Mouse (Mus musculus): ENCODE measurements around the gene Ntm.
A peak's percentile ranks its signal among the peaks of the same experiment; 100 is the strongest.

The Ntm gene

DNA sequence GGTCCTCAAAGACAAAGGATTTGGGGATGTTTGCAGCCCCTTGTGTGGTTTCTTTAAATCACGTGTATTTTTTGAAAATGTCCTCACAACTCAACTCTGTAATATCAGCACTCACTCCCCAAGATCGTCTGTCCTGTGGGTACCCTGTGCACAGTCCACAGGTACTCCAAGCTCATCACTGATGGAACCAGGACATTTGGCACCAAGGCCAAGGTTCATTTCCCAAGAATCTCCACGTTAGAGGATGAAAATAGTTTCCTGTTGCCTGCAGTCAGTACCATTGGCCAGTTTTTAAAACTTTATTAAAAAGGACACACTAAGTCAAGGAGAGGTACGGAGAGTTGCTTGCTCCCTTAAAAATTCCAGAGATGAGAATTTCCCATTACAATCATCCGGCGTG lies 552.7 kb downstream of the Ntm start:
- DNase-seq (ENCODE audit: low spot score): no peak

DNA sequence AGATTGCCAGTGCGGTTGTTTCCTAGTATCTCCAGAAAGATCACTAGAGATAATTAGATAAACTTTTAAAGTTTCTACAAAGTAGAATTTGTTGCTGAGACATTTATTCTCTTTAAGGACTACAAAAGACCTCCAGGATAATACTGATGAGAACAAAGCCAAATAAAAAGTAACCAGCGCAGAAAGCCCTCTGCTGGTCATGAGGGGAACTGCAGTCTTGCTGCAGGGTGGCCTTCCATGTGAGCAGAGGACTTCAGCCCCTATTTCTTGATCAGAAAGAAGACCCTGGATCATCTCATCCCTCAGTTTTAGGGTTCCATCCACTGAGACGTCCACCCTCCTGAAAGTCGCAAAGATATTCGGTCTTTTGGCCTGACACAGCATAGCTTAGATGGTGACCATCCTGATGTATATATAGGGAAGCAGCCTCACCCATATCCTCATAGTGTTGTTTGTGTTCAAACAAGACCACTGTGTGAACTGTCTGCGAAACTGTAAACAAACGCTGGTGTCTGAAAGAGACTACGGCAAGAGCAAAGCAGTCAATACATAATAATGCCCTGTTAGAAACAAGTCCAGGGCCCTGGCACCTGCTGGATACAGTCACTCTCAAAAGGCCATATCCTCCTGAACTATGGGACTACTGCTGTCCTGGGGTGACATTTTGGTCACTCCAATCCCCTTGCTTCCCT lies 553.6 kb downstream of the Ntm start:
- DNase-seq (ENCODE audit: low spot score): peak; percentile 46

DNA sequence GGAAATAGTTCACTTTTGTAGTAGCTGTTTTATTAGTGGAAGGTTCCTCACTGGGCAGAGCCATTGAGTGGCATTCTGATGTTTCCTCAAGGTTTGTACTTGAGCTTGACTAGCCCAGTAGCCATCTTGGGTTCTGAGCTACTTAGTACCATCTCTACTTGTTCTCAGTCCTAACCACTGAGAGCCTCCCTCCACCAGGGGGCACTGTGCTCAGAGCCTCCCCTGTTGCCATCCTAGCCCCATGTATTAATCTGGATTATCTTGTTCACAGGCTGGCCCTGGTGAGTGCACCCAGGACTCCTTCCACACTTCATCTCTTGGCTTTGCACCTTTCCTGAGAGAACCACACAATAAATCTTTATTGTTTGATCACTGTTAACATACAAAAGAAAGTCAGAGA lies 555.0 kb downstream of the Ntm start:
- no peak for DNase-seq (ENCODE audit: low spot score)

DNA sequence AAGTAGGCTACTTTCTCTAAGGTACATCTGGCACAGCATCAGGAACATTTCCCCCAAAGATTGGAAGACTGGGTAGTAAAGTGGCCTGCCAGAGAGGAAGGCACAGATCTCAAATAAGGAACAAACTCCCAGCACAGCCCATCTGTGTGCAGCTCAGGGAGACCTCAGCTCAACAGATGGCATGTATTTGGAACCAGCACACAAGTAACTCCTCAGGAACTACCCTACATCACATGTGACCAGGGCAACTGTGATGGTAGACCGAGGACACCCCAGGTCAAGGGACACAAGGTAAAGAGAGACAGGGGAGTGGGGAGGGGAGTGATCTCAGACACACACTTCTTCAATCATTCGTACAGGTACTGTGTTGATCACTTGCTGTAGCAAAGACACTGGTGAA lies 556.0 kb downstream of the Ntm start:
- DNase-seq (ENCODE audit: low spot score): no peak

DNA sequence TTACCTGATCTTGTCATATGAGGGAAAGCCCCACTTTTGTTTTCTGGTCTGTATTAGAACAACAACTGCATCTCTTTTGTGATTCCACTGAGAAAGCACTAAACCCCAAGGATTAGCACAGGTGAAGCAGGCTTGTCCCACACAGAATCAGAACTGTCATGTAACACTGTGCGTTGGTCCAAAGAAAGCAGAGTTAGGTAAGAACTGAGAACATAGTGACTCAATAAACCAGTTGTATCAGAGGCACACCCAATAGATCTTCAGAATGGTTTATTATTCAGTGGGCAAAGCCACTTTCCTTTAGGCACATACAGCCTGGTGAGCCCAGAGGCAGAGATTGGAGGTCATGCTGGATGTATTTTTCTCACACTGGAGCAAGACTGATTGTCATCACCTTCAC lies 556.9 kb downstream of the Ntm start:
- DNase-seq (ENCODE audit: low spot score): no peak

DNA sequence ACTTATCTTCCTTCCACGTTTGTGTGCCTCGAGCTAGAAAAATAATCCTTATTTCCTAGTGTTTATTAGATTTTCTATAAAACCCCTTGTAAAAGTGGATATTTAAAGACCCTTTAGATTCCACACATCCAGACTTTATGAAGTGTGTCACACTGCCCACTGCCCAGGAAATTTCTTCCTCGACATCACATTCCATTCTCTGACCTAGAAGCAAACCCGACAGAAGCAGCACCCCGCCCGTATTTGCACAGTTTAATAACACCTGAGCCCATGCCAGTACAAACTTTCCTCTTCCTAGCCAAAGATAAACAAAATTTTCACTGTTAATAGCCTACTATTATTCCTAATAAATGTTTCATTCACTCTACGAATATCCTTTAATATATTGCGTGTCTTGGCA lies 562.8 kb downstream of the Ntm start:
- DNase-seq (ENCODE audit: low spot score): no peak

DNA sequence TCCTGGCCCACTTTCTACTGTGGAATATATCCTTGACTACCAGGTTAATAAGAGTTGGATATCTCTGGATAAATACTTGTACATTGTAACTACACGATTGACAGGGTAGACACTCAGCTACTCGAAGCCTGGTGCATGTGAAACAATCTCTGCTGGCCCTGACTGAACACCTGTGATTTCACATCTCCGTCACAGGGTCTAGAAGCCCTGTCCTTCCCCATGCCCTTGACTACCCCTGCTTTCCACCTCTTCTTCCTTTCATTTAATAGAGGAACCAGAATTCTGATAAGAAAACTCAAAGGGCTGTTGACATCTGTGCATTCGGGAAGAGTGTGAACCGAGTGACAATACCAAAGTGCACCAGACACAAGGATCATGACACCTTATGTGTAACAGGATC lies 566.8 kb downstream of the Ntm start:
- DNase-seq (ENCODE audit: low spot score): no peak

DNA sequence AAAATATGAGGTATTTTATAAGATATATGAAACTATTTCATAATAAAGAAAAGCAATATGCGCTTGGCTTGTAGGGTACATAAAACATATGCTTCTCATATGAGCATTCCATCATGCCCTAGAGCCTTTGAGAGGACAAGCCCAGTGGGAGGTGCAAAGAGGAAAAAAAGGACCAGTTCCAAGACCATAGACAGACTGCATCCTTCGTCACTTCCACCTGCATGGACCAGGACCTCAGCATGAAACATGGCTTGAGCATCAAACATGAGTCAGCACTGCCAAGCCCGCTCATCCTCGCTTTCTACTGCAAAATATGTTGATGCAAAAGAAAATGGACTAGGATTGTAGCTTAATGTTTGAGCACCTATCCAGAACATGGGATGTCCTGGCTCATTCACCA lies 569.8 kb downstream of the Ntm start:
- no peak for DNase-seq (ENCODE audit: low spot score)

DNA sequence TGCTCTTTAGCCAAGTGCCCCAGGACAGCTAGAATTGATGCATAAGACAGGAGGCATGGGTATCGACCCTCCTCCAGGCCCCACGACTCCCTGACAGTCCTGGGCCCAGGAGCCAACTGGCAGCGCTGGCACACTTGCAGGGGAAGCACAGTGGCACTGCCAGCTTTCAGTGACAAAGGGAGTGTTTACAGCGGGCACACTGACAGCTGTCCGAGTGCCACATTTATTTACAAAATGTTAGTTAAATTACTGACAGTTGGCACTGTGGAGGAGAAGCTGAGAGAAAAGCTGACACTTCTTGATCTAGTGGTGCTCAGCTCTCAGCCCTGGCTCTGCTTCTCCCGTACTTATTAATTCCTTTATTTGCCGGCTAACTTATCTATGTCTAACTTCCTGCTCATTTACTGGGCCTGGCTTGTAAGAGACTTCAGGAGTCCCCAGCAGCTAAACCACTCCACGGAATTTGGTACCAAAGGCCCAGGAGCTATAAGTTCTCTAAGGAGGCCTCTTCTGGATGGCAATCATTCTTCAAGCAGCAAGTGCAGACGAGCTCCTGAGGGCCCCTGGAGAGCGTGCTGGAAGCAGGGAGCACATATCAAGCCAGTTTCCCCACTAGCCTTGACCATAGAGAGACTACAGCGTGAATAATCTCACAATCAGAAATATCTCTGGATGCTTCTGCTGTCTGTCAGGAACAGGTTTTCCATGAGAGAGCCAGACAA lies 572.0 kb downstream of the Ntm start:
- DNase-seq (ENCODE audit: low spot score): no peak

DNA sequence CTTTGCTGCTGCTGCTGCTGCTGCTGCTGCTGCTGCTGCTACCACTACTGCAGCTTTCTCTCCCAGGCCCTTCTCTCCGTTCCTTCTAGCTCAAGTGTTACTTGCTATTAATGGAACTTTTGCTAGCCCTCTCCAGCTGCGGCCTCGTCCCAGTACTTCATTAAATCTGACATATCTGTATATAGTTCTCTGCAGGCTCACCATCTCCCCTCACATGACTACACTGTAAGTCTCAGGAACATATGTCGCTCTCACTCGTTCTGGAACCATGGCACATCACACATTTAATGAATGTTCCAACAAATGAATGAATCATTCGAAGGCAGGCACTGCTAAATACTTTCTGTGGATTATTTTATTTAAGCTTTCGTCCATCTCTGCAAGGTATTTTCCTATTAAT lies 573.7 kb downstream of the Ntm start:
- DNase-seq (ENCODE audit: low spot score): no peak

DNA sequence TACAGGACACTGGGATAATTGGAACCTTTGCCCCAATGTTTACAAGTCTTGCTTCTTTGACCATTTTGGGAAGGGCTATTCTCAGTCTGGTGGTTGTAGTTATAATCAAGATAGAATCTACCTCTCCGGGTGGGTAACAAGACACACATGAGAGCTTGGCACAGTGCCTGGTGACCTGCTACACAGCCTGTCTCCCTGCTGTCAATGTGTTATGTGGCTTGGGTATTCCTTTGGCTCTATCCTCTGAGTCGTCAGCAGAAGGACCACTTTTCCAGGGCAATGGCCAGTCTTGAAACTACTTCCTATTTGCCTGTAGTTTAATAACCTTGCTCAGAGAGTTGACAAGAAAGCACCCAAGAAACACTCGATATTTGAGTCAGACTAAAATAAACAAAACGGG lies 575.8 kb downstream of the Ntm start:
- DNase-seq (ENCODE audit: low spot score): no peak

DNA sequence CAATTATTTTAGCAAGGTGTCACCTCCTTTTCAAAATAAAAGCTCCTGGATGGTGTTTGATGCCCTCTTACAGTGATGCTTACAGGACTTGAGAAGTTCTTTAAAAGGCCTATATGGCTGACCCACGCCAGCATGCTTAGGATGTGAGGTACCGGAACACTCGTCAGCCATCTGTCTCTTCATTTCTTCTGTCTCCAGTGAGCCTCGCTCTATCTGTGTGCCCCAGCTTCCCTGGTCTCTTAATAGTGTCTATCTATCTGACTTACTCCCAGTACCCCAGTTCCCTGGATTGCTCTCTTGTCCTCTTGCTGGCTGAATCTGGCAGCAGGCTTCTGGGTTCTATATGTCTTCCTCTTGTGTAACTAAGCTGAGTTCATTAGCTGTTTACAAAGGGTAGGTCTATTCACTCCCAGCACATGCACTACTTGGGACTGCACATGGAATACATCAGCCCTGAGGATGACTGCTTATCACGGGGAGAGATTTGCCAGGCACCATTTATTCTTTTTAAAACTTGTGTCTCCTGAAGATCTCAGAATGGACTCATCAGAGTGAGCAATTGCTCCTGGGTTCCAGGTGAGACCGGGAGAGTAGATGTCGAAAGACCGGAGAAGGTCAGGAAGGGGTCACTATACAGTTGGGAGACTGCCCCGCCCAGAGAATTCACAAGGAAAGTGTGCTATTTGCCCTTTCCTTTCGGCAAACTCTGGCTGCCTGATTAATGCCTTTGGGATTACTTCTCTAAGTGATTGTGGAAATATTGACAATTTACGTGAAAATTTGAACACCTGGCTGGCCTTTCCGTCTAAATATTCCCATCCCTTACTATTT lies 585.6 kb downstream of the Ntm start:
- DNase-seq (ENCODE audit: low spot score): no peak

DNA sequence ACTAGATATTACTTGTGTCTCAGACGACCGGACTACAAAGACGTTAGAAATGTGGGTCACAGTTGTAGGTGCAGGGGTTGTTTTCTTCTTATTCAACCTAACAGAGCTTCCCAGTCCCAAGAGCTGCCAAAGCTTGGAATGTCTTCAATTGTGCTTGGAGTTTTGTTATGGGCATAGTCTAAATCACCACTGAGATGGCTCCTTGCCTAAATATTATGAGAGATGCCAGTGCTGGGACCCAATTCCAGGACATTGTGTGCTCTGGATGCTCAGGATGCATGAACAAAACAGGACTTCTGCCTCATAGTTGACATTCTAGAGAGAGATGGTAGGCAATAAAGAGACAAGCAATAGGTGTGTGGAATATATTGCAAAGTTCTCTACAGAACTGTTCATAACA lies 591.6 kb downstream of the Ntm start:
- no peak for DNase-seq (ENCODE audit: low spot score)

DNA sequence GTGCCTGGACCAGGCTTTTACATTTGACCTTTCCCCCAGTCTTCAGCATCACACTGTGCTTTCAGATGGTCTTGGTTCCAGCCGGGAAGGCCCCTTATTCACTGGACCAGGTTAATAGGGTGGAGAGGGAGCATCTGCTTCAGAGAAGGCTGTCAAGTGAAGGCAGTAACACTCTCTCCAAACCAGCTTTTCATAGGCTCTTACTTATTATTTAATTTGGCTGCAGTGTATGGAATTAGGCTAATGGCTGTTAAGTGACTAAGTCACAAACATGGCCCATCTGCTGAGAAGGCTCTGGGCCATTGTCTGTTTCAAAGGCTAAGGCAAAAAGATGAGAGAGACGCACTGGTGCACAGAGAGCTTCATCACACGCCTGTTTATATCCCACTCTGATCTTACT lies 593.3 kb downstream of the Ntm start:
- no peak for DNase-seq (ENCODE audit: low spot score)

DNA sequence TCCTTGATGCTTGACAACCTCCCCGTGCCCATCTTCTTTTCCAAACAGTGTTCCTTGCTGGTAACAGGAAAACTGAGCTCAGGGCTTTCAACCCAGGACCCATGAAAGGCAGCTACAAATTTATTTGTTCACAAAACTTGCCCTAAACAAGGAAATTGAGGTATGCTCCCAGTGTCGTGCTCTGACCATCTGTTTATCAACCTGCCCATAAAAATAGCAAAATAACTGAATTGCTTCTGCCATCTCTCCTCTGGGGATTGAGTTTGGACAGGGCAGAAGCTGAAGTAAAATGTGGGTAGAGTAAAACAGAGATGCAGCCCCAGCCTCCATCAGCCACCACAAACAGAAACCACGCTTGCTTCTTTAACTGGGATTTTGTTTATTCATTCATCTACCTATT lies 594.6 kb downstream of the Ntm start:
- no peak for DNase-seq (ENCODE audit: low spot score)

DNA sequence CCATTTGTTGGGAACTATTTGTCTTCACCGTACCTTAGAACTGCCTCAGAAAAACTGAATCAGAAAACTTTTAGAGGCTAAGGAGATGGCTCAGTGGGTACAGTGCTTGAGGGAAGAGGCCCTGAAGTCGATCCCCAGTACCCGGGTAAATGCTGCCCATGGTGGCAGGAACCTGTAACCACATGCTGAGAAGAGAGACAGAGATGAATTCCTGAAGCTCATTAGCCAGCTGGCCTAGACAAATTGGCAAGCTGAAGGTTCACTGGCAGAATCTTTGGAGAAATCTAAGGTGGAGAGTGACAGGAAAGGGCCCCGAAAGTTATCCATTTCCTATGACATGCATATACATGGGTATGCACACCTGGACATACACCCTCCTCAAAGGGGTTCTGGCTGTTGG lies 605.1 kb downstream of the Ntm start:
- no peak for DNase-seq (ENCODE audit: low spot score)

DNA sequence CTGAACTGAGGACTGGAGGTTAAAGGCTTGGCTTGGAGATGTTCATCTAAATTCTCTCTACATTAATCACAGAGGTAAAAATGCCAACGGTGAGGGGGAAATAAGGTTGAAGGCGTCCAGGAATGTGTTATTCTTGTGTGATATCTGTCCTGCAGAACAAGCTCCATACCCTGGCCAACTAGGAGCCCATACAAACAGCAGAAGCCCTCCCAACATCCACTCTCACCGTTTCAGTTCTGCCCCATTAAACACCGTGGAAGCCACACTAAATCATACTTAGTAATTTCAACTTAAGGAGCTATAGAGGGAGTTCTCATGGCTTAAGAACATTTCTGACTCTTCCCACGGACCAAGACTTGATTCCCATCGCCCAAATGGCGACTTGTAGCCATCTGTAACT lies 620.6 kb downstream of the Ntm start:
- no peak for DNase-seq (ENCODE audit: low spot score)

DNA sequence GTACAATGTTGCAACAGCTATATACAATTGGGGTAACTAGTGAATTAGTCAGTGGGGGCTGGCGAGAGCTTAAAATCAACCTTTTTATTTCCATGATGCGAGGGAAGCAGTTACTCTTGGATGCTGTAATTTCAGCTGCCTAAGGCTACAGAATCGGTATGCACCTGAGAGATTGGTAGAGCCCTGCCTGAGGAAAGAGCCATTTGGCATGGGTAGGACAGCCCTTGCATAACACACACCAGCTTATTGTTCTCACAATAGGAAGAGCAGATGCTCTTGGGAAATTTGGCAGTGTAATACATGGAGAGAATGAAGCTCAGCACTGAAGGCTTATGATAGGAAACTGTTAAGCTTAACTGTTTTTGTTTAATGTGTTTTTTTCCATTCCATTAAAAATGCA lies 621.6 kb downstream of the Ntm start:
- no peak for DNase-seq (ENCODE audit: low spot score)

DNA sequence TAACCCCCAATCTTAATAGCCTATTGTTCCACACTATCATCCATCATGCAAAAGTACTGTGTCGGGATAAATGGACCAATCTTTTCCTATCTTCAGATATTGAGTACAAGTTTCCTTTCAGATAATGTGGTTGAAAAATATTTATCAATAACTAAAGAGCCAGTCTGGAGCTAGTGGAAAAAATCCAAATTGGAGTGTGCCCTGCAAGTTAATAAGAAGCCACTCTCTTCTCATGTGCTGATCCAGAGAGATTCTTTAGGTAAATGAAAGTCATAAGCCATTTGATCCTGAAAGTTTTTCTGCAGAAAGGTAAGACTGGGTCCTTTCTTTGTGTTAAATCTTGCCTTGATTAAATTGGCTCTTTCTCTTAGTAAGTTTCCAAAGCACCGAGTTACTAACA lies 627.3 kb downstream of the Ntm start:
- no peak for DNase-seq (ENCODE audit: low spot score)

DNA sequence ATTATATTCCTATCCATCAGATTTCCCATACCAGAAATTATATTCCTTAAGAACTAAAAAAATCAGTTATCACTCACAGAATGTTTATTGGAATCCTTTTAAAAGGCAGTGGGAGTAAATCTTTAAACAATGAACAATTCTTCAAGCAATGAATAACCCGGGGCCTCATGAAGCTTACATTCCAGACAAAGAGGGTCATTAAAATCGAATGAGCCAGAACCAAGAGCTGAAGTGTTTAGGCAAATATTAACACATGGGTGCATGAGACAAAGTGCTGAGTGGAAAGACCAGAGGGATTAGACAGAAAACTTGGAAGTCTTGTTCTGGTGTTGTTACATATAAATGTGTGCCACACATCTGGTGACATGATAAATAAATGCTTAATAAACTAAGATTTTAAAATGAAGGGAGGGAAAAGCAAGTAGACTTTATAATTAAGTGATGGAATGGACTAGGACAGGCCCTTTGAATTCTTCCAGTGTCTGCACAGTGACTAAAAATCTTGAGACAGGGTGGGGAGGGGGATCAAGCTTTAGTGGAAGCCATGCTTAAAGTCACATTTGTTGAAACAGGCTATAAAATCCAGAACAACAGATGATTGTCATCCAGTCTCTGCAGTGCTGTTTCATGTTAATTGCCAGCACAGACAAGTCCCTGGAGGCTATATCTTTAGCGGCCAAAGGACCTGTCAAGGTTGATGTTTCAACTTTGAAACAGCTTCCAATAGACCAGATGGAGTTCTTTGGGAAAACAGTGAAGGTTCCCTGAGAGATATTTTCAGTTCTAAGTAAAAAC lies 630.4 kb downstream of the Ntm start:
- DNase-seq (ENCODE audit: low spot score): no peak

DNA sequence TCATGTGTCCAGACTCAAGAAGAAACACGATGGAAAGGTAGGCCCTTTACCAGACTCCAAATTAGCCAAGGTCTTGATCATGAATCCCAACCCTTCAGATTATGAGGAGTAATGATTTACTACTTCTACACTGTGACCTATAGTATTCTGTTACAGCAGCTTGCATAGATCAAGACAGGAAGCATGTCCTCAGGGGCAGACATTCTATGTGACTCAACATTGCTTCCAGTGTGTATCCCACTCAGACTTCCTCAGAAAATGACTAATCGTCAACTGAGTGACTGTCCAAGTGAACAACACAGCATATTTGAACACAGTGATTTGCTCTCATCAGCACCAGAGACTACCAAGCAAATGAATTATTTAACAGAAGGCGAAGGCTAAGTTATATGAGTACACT lies 632.5 kb downstream of the Ntm start:
- DNase-seq (ENCODE audit: low spot score): no peak

DNA sequence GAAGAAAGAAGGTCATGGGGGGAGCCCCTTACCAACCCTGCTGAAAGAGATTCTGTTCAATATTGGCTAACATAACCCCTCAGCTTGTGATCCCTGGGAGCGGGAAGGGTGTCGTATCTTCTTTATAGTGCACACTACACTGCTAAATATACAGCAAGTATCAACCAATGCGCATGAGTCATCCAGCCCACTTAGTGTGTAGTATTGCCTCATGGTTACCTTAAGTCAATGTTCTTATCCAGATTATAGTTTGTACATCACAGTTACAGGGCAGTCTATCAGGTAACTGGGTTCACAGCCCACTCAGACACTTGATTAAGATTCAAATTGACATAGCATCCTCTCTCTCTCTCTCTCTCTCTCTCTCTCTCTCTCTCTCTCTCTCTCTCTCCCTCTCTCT lies 636.7 kb downstream of the Ntm start:
- DNase-seq (ENCODE audit: low spot score): no peak

Data from ovary, postnatal 14 days (tissue).